Mouse (Mus musculus) ES-E14 (cell line): ENCODE measurements around the gene Pde6h.

Experiments
- ZC3H11A ChIP-seq: IDR thresholded peaks from 2 replicates; pipeline ENCODE4 v1.6.1; 2012; ENCODE audit warnings: low read depth, mild to moderate bottlenecking, inconsistent platforms, low read length, borderline replicate concordance
- ZNF384 ChIP-seq: IDR thresholded peaks from 2 replicates; pipeline ENCODE4 v1.6.1; 2012; ENCODE audit warnings: low read depth, low read length, inconsistent platforms

- TF ChIP-seq ZC3H11A = no peak
- TF ChIP-seq ZNF384 = no peak
Measured at GRCm38 (mm10) chr6:136942280-136942679, 18.6 kb downstream of the Pde6h start.
